Mouse (Mus musculus): ENCODE data around the gene Tmem116.

DNA sequence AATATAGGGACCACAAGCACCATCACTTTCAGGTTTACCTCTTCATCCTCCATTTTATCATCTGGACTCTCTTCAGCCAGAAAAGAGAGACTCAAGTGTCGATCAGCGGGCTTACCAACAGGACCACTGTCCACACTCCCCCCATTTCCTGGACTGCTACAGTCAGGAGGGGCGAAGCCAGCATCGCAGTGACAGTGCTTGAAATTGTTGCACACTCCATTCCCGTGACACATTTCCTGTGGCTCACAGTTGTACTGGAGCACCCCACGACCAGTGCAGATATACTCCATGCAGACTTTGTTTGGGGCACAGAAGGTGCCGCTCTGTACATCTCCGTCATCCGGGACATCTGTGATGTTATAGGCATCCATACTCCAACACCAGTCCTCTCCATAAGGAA is 67.3 kb downstream of the Tmem116 start:
- TF ChIP-seq ZNF384 (IDR thresholded peaks at IDR 0.05; ENCODE audit: low read depth, low read length), result no peak
- no peak for TF ChIP-seq MAFK (IDR thresholded peaks at IDR 0.05; ENCODE audit: insufficient read depth, low read depth, low read length)
- TF ChIP-seq CHD2 (IDR thresholded peaks at IDR 0.05; ENCODE audit: low read depth, low read length), result no peak

Data from ES-E14 (cell line).